Mouse (Mus musculus): ENCODE measurements around the gene Gast. TPM values are rescaled to one million over a fixed set of nuclear protein-coding genes. Genes with fewer than 3 reads are reported as not detected.
"Not testable (repeated sequence)": the region's sequence is repeated elsewhere in the genome, so short reads cannot be mapped to it uniquely, and the experiment has no call there.

The Gast gene
- polyA plus RNA-seq, 1 experiment = 0.09 TPM

- Histone ChIP-seq H3K9me3 (ENCODE audit: control insufficient read depth, low read length) (no peaks in the 10 kb centered on the region), H3K36me3 (ENCODE audit: control insufficient read depth) (no peaks in the 10 kb centered on the region), H3K4me1 (ENCODE audit: control insufficient read depth) (peaks cover 8% of the 10 kb centered on the region), H3K27me3 (ENCODE audit: control insufficient read depth) (peaks cover 8% of the 10 kb centered on the region), H3K4me3 (replicated peaks) (no peak overlapping the region)
- TF ChIP-seq GATA1 (IDR thresholded peaks at IDR 0.05; ENCODE audit: low read length) (no peak), TAL1 (IDR thresholded peaks at IDR 0.05; ENCODE audit: low read length) (no peak)
These were observed 33.9 kb upstream of the Gast start for GRCm38 (mm10) chr11:100300293-100300692.

- H3K27me3 ChIP-seq (ENCODE audit: control insufficient read depth) = peaks cover 8% of the 10 kb centered on the region; the same call in 1 of the 2 replicates
- peaks cover 8% of the 10 kb centered on the region for H3K4me1 ChIP-seq (ENCODE audit: control insufficient read depth)
- TF ChIP-seq TAL1 (IDR thresholded peaks at IDR 0.05; ENCODE audit: low read length) (no peak), GATA1 (IDR thresholded peaks at IDR 0.05; ENCODE audit: low read length) (no peak)
These were observed 32.9 kb upstream of the Gast start for GRCm38 (mm10) chr11:100301292-100301691.

GRCm38 (mm10) chr11:100307900-100308299, 26.3 kb upstream of the Gast start:
- Histone ChIP-seq H3K4me3 (replicated peaks) (no peak overlapping the region), H3K27me3 (ENCODE audit: control insufficient read depth) (peaks cover 11% of the 10 kb centered on the region), H3K9me3 (ENCODE audit: control insufficient read depth, low read length) (no peaks in the 10 kb centered on the region), H3K4me1 (ENCODE audit: control insufficient read depth) (no peaks in the 10 kb centered on the region), H3K36me3 (ENCODE audit: control insufficient read depth) (no peaks in the 10 kb centered on the region)
- TF ChIP-seq GATA1 (IDR thresholded peaks at IDR 0.05; ENCODE audit: low read length) = no peak
- no peak for TF ChIP-seq TAL1 (IDR thresholded peaks at IDR 0.05; ENCODE audit: low read length)

More at GRCm38 (mm10) chr11:100301292-100301691, 32.9 kb upstream of the Gast start:
- H3K9me3 ChIP-seq (ENCODE audit: control insufficient read depth, low read length) = no peaks in the 10 kb centered on the region
- no peaks in the 10 kb centered on the region for H3K36me3 ChIP-seq (ENCODE audit: control insufficient read depth)
- no peak overlapping the region for H3K4me3 ChIP-seq (replicated peaks)

- H3K27me3 ChIP-seq (ENCODE audit: control insufficient read depth); H3K4me1 ChIP-seq (ENCODE audit: control insufficient read depth); H3K36me3 ChIP-seq (ENCODE audit: control insufficient read depth); H3K4me3 ChIP-seq (replicated peaks); H3K9me3 ChIP-seq (ENCODE audit: control insufficient read depth, low read length): not testable (repeated sequence)
These were observed 25.5 kb upstream of the Gast start for GRCm38 (mm10) chr11:100308672-100309071.

GRCm38 (mm10) chr11:100311656-100312055, 22.6 kb upstream of the Gast start:
- no peaks in the 10 kb centered on the region for H3K9me3 ChIP-seq (ENCODE audit: control insufficient read depth, low read length)
- peaks cover 6% of the 10 kb centered on the region for H3K27me3 ChIP-seq (ENCODE audit: control insufficient read depth)
- TF ChIP-seq GATA1 (IDR thresholded peaks at IDR 0.05; ENCODE audit: low read length) (no peak), TAL1 (IDR thresholded peaks at IDR 0.05; ENCODE audit: low read length) (no peak)
- H3K4me1 ChIP-seq (ENCODE audit: control insufficient read depth) = peaks cover 8% of the 10 kb centered on the region
- H3K36me3 ChIP-seq (ENCODE audit: control insufficient read depth) = no peaks in the 10 kb centered on the region
- H3K4me3 ChIP-seq (replicated peaks) = no peak overlapping the region

- no peak overlapping the region for H3K4me3 ChIP-seq (replicated peaks)
- no peaks in the 10 kb centered on the region for H3K36me3 ChIP-seq (ENCODE audit: control insufficient read depth)
- peaks cover 6% of the 10 kb centered on the region for H3K27me3 ChIP-seq (ENCODE audit: control insufficient read depth)
- no peak for TF ChIP-seq GATA1 (IDR thresholded peaks at IDR 0.05; ENCODE audit: low read length)
- TF ChIP-seq TAL1 (IDR thresholded peaks at IDR 0.05; ENCODE audit: low read length) = no peak
- H3K4me1 ChIP-seq (ENCODE audit: control insufficient read depth) = peaks cover 13% of the 10 kb centered on the region
- H3K9me3 ChIP-seq (ENCODE audit: control insufficient read depth, low read length) = no peaks in the 10 kb centered on the region
These were observed 22.0 kb upstream of the Gast start for GRCm38 (mm10) chr11:100312096-100312679.

GRCm38 (mm10) chr11:100313424-100313823, 20.8 kb upstream of the Gast start:
- no peak for TF ChIP-seq TAL1 (IDR thresholded peaks at IDR 0.05; ENCODE audit: low read length)
- TF ChIP-seq GATA1 (IDR thresholded peaks at IDR 0.05; ENCODE audit: low read length) = no peak
- Histone ChIP-seq H3K36me3 (ENCODE audit: control insufficient read depth) (no peaks in the 10 kb centered on the region), H3K27me3 (ENCODE audit: control insufficient read depth) (peaks cover 6% of the 10 kb centered on the region), H3K9me3 (ENCODE audit: control insufficient read depth, low read length) (no peaks in the 10 kb centered on the region), H3K4me1 (ENCODE audit: control insufficient read depth) (peaks cover 25% of the 10 kb centered on the region), H3K4me3 (replicated peaks) (no peak overlapping the region)

- Histone ChIP-seq H3K4me1 (ENCODE audit: control insufficient read depth) (peaks cover 36% of the 10 kb centered on the region), H3K9me3 (ENCODE audit: control insufficient read depth, low read length) (no peaks in the 10 kb centered on the region), H3K36me3 (ENCODE audit: control insufficient read depth) (peaks cover 2% of the 10 kb centered on the region), H3K27me3 (ENCODE audit: control insufficient read depth) (peaks cover 6% of the 10 kb centered on the region), H3K4me3 (replicated peaks) (no peak overlapping the region)
- TF ChIP-seq GATA1 (IDR thresholded peaks at IDR 0.05; ENCODE audit: low read length) = no peak
- TF ChIP-seq TAL1 (IDR thresholded peaks at IDR 0.05; ENCODE audit: low read length) = no peak
These were observed 18.8 kb upstream of the Gast start for GRCm38 (mm10) chr11:100315439-100315838.

GRCm38 (mm10) chr11:100317826-100318380, 16.3 kb upstream of the Gast start:
- Histone ChIP-seq H3K27me3 (ENCODE audit: control insufficient read depth) (no peaks in the 10 kb centered on the region), H3K36me3 (ENCODE audit: control insufficient read depth) (peaks cover 27% of the 10 kb centered on the region), H3K4me3 (replicated peaks) (peak overlapping the region; percentile 89), H3K4me1 (ENCODE audit: control insufficient read depth) (peaks cover 53% of the 10 kb centered on the region), H3K9me3 (ENCODE audit: control insufficient read depth, low read length) (no peaks in the 10 kb centered on the region)
- TF ChIP-seq TAL1 (IDR thresholded peaks at IDR 0.05; ENCODE audit: low read length) (no peak), GATA1 (IDR thresholded peaks at IDR 0.05; ENCODE audit: low read length) (peak; percentile 100)
